Mouse (Mus musculus) WW6 (cell line): ENCODE results near the gene 4930555G01Rik.
"Not testable (repeated sequence)": the region's sequence is repeated elsewhere in the genome, so short reads cannot be mapped to it uniquely, and the experiment has no call there.

Experiments used
- DNase-seq: peaks from one replicate; pipeline ENCODE4 v3.0.0-alpha.2; 2013; ENCODE audit warnings: low read depth, low spot score

4930555G01Rik gene

DNA sequence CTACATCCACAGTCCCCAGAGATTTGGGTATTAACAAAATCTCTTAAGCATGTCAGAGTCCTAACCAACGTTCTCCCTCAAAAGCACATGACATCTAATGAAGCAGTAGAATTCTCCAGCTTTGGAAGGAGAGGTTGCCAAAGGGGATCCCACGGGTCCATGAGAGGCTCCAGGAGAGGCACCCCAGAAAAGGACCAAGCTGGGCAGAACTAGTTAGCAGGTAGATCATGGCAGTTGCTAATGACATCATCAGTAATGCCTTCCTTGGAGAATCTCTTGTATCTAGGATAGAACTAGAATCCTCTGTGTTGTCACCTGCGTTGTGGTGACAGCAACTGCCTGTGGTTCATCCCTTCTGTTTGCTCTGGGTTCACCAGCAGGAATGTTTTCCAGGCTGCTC is at the start of gene 4930555G01Rik:
TSS of gene 4930555G01Rik (plus strand) at position 301 of the 400 bp plus-strand sequence.
- DNase-seq = not testable (repeated sequence)

DNA sequence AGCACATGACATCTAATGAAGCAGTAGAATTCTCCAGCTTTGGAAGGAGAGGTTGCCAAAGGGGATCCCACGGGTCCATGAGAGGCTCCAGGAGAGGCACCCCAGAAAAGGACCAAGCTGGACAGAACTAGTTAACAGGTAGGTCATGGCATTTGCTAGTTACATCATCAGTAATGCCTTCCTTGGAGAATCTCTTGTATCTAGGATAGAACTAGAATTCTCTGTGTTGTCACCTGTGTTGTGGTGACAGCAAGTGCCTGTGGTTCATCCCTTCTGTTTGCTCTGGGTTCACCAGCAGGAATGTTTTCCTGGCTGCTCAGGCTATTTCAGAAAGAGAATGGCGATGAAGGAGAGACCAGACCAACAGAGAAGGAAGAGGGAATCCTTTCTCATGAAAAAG is 34.8 kb upstream of the 4930555G01Rik start, which contains the start of gene Gm3298:
TSS of gene Gm3298 (plus strand) at position 301 of the 400 bp plus-strand sequence.
- DNase-seq = not testable (repeated sequence)

DNA sequence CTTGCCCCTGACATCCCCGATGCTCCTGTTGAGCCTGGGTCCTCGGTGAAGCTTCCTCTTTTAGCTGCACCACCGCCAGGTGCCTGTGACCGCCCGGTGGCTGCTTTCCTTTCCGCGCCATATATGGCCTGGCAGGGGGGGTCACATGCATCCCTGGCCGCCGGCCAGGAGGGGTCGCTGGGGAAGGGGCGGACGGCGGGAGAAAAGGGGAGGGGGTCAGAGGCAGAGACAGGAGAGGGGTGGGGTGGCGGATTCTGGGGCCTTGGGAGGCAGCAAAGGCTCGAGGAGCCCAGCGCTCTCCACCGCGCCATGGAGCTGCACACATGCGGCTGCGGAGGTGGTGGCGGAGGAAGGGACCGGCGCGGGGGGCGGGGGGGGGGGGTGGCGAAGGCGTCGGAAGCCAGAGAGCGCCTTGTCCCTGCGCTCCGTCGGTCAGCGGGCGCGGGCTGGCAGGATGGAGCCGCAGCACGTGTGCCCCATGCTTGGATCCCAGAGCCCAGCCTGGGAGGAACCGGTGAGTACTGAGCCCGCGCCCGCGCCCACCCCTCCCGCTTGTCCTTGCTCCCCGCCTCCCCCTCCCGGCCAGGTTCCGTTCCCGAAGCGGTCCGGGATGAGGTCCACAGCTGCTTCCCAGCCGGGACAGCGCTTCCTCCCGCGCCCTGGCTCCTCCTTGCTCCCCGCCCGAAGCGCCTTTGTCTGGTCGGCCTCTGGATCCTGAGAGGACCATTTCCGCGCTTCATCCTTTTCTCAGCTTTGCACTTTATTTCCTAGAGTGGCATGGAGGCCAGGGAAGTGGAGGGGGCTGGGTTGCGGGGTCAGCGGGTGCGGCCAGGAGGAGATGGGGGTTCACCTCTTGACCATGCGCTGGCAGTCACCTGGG is 20.4 kb downstream of the 4930555G01Rik start, which contains the start of gene Gm8281:
TSS of gene Gm8281 (plus strand) at position 430 of the 880 bp plus-strand sequence.
- not testable (repeated sequence) for DNase-seq
